Mouse (Mus musculus): ENCODE data around the gene Olfr731.

Gene Olfr731

DNA sequence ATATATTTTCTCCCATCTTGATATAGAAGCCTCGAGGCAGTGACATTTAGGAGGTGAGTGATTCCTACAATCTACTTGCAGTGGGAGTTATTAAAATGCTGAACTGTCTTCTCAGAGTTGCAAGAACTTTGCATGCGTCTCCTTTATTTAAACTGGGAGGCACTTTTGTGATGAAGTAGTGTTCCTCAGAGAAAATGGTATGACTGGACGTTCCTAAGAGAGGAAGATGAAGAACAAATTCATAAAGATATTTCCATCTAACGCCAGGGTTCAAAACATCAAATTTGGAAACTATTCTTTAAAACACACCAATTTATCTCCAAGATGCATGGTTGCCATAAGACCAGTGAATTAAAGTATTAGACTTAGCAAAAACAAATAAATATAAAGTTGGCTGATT lies at the start of gene Olfr731:
Olfr731 (minus strand) TSS at position 101 of the 400 bp plus-strand sequence.
- Histone ChIP-seq H3K36me3 (ENCODE audit: control insufficient read depth, insufficient read depth, low read length, poor library complexity, severe bottlenecking) (no peaks in the 10 kb centered on the region), H3K27me3 (ENCODE audit: control insufficient read depth, insufficient read depth, low read length, poor library complexity, severe bottlenecking) (no peaks in the 10 kb centered on the region)
- no peak for DNase-seq (ENCODE audit: low read depth, low spot score)

DNA sequence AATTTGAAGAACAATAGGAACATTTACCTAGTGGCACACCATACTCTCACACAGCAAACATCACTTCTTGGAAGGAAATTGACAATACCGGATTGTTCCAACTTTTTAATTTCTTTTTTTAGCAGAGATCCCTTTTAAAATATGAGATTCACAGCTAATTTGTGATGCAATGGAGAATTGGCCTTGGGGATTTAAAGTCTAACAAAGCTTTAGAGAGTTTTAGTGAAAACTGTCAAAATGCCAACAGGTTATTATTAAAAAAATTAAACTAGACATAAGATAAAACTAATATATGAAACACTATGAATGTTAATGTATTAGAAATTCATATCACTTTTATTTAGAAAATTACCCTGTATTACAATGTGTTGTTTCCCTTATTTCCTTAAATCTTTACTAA lies 42.4 kb upstream of the Olfr731 start, which contains the start of gene Olfr732:
Olfr732 (minus strand) TSS at position 101 of the 400 bp plus-strand sequence.
- Histone ChIP-seq H3K36me3 (ENCODE audit: control insufficient read depth, insufficient read depth, low read length, poor library complexity, severe bottlenecking) (no peaks in the 10 kb centered on the region), H3K27me3 (ENCODE audit: control insufficient read depth, insufficient read depth, low read length, poor library complexity, severe bottlenecking) (no peaks in the 10 kb centered on the region)
- DNase-seq (ENCODE audit: low read depth, low spot score): no peak

DNA sequence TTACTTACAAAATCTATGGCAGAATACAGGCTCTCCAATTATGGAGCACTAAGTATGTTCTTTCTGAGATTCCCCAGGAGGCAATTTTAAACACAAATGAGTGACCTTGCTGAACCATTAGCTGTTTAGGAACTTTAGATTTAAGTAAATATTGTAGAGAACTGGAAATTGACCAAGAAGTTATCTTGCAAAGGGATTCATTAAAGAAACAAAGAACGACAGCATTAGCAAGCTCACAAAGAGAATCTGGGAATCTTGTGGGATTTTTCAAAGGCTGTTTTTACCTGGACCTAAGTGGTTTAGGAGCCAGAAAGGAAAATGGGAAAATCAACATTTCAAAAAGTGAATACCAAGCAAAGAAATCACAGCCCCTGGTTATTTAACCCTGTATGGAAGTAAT lies 53.6 kb downstream of the Olfr731 start, which contains the start of gene Olfr730:
Olfr730 (minus strand) TSS at position 101 of the 400 bp plus-strand sequence.
- Histone ChIP-seq H3K27me3 (ENCODE audit: control insufficient read depth, insufficient read depth, low read length, poor library complexity, severe bottlenecking) (no peaks in the 10 kb centered on the region), H3K36me3 (ENCODE audit: control insufficient read depth, insufficient read depth, low read length, poor library complexity, severe bottlenecking) (no peaks in the 10 kb centered on the region)
- no peak for DNase-seq (ENCODE audit: low read depth, low spot score)
